Mouse (Mus musculus): ENCODE measurements around the gene Cers5. TPM values are rescaled to one million over a fixed set of nuclear protein-coding genes. Genes with fewer than 3 reads are reported as not detected.

Gene Cers5
- polyA plus RNA-seq, 1 experiment from 2014 or later: 78.0 TPM

DNA sequence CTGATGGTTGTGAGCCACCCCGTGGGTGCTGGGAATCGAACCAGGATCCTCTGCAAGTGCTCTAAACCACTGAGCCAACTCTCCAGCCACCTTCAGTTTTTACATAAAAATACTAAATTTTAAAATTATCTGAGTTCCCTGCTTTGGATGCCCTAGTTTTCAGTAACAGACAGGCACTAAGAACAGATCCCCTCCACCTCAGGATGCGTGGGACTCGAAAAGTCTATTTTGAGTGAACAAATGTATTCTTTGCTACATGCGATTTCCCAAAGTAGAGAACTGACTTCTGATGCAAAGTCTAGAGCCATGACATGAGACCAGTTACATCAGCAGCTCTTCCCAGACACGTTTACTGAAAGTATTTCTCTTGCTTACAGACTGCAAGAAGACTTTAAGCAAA is 17.8 kb upstream of the Cers5 start:
- no peak overlapping the region for H3K27ac ChIP-seq
- WGBS: 91% methylated on average over 6 of the region's 6 CpGs
- H3K36me3 ChIP-seq: peaks cover 96% of the 10 kb centered on the region
- no peaks in the 10 kb centered on the region for H3K4me1 ChIP-seq (replicated peaks)
- H3K27me3 ChIP-seq: no peaks in the 10 kb centered on the region
- no peak overlapping the region for H3K9ac ChIP-seq (replicated peaks)
- H3K4me2 ChIP-seq: no peak overlapping the region
- H3K4me3 ChIP-seq (replicated peaks): no peak overlapping the region
- no peak for ATAC-seq (ENCODE audit: insufficient number of reproducible peaks, insufficient read depth, low FRiP score, low TSS enrichment, low read depth)
- no peaks in the 10 kb centered on the region for H3K9me3 ChIP-seq

DNA sequence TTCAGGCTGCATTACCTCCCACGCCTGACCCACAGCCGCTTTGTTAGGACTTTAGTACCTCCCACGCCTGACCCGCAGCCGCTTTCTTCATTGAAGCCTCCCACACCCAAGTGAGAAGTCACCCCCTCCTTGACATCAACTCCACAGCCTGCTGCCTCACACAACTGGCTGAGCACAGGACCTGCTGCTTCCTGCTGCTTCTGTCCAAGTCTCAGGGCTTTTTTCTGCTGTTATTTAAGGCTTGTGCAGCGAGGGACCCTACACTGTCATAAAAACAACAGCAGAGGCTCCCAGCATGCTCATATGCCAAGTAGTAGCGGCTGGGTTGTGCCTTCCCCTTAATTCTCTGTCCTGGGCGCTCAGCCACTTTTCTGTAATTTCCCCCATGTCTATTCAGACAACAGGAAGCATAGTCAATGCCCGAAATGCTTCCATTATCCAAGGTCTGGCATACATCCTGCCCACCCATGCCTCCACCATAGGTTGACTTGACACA is 15.0 kb upstream of the Cers5 start:
- Histone ChIP-seq H3K9me3 (no peaks in the 10 kb centered on the region), H3K36me3 (peaks cover 98% of the 10 kb centered on the region), H3K9ac (replicated peaks) (no peak overlapping the region), H3K27me3 (no peaks in the 10 kb centered on the region), H3K4me1 (replicated peaks) (no peaks in the 10 kb centered on the region), H3K4me3 (replicated peaks) (no peak overlapping the region), H3K4me2 (no peak overlapping the region), H3K27ac (no peak overlapping the region)
- no peak for ATAC-seq (ENCODE audit: insufficient number of reproducible peaks, insufficient read depth, low FRiP score, low TSS enrichment, low read depth)
- 75% methylated on average over 9 of the region's 9 CpGs for WGBS

DNA sequence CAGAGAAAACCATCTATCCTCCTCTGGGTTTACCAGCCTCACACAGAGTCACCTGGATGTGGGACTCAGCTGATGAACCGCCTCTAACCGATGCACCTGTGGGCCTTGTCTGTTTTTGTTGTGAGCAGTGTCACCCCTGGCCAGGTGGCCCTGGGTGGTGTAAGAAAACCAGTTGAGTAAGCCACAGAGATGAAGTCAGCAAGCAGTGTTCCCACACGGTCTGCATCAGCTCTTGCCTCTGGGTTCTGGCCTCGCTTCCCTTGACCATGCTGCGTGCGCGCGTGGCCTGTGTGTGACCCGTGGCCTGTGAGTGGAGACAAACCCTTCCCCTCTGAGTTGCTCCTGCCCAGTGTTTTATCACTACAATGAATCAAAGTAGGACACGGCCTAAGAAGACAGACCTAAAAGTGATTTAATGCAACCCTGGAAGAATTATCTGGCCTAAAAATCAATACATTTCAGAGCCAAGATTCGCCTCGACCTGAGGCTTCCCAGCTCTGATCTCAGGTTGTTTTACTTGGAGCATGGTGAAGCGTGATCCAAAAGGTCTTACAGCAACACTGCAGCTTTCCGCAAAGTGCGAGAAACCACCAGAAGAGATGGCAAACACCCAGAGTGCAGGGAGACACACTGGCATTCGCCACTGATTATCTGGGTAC is 6.1 kb upstream of the Cers5 start:
- Histone ChIP-seq H3K9ac (replicated peaks) (no peak overlapping the region; the same call in 1 of the 2 replicates), H3K36me3 (peaks cover 61% of the 10 kb centered on the region), H3K27me3 (no peaks in the 10 kb centered on the region), H3K9me3 (no peaks in the 10 kb centered on the region), H3K4me2 (no peak overlapping the region), H3K27ac (no peak overlapping the region), H3K4me3 (replicated peaks) (no peak overlapping the region), H3K4me1 (replicated peaks) (no peaks in the 10 kb centered on the region)
- 92% methylated on average over 16 of the region's 16 CpGs for WGBS
- no peak for ATAC-seq (ENCODE audit: insufficient number of reproducible peaks, insufficient read depth, low FRiP score, low TSS enrichment, low read depth)

DNA sequence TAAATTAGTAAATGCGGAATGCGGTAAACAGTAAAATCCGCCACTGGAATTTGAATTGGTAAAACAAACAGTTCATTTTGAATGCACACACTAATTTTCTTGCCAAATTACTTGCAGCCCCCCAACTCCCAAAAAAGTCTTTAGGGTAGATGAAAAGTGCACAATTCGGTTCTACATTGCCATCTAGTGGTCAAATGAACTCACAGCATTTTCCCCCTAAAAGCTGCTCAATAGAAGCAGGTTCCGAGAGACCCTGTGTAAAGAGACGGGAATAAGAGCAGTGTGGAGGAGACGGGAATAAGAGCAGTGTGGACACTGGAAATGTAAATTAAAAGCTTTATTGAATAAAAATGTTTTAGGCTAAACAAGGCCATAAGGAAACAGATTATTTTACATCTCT is 5.5 kb upstream of the Cers5 start:
- no peak overlapping the region for H3K9ac ChIP-seq (replicated peaks)
- no peak for ATAC-seq (ENCODE audit: insufficient number of reproducible peaks, insufficient read depth, low FRiP score, low TSS enrichment, low read depth)
- H3K27ac ChIP-seq: no peak overlapping the region
- no peak overlapping the region for H3K4me2 ChIP-seq
- no peak overlapping the region for H3K4me3 ChIP-seq (replicated peaks)
- H3K4me1 ChIP-seq (replicated peaks): no peaks in the 10 kb centered on the region; the same call in 1 of the 2 replicates
- H3K27me3 ChIP-seq: no peaks in the 10 kb centered on the region
- WGBS: 27% methylated on average over 7 of the region's 7 CpGs
- H3K9me3 ChIP-seq: no peaks in the 10 kb centered on the region
- peaks cover 54% of the 10 kb centered on the region for H3K36me3 ChIP-seq

DNA sequence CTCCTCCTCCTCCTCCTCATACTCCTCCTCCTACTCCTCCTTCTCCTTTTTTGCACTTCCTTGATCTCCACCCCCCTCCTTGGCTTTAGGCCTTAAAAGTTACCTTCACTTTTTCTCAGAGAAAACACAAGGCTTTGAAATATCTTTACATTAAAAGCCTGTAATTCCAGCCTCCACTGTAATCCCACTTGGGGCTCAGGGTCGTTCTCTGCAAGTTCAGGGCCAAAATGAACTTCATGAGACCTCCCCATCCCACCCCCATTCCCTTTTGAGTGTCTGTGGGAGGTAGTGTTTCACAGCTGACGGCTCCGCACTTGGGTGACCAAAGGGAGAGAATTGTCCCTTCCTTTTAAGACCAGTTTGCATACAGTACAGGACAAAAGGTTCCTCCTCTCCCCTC is 240 bp upstream of the Cers5 start:
- peak overlapping the region; percentile 70 for H3K4me2 ChIP-seq

DNA sequence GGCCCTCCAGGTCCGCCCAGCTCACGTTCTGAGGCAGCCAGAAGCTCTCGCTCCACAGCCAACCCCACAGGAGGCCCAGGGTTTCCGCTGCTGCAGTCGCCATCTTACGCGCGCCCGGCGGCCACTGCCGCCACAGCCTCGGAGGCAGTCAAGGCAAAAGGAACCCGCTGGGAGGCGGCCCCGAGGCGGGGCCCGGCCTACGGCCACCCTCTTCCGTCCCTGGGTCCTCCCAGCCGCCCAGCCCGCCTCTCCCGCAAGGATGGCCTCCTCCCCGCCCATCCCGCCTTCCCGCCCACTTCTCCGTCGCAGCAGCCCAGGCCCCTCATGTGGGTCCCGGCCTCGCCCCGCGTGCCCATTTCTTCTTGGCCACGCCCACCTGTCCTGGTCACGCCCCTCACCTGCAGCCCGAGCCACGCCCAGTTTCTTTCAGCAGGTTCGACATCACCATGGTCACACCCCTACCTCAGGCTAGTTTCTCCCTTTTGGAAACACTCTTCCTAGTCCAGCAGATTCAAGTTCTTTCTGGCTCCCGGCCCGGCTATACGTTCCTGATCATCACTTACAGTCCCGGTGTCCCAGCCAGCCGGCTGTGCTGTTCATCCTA is 306 bp downstream of the Cers5 start:
- WGBS: 0% methylated on average over 39 of the region's 41 CpGs
- Histone ChIP-seq H3K4me3 (replicated peaks) (peak overlapping the region; percentile 71), H3K4me2 (peak overlapping the region; percentile 70), H3K4me1 (replicated peaks) (peaks cover 14% of the 10 kb centered on the region), H3K36me3 (peaks cover under 1% of the 10 kb centered on the region), H3K27me3 (no peaks in the 10 kb centered on the region), H3K9me3 (no peaks in the 10 kb centered on the region), H3K9ac (replicated peaks) (peak overlapping the region; percentile 93), H3K27ac (peak overlapping the region; percentile 94)
- ATAC-seq (ENCODE audit: insufficient number of reproducible peaks, insufficient read depth, low FRiP score, low TSS enrichment, low read depth): peak; percentile 92

More for the DNA sequence above, 240 bp upstream of the Cers5 start:
- 30% methylated on average over 3 of the region's 3 CpGs for WGBS
- no peak for ATAC-seq (ENCODE audit: insufficient number of reproducible peaks, insufficient read depth, low FRiP score, low TSS enrichment, low read depth)
- Histone ChIP-seq H3K9ac (replicated peaks) (no peak overlapping the region), H3K9me3 (no peaks in the 10 kb centered on the region), H3K27ac (peak overlapping the region; percentile 94), H3K4me1 (replicated peaks) (peaks cover 12% of the 10 kb centered on the region), H3K27me3 (no peaks in the 10 kb centered on the region), H3K36me3 (peaks cover 6% of the 10 kb centered on the region), H3K4me3 (replicated peaks) (peak overlapping the region; percentile 71)

DNA sequence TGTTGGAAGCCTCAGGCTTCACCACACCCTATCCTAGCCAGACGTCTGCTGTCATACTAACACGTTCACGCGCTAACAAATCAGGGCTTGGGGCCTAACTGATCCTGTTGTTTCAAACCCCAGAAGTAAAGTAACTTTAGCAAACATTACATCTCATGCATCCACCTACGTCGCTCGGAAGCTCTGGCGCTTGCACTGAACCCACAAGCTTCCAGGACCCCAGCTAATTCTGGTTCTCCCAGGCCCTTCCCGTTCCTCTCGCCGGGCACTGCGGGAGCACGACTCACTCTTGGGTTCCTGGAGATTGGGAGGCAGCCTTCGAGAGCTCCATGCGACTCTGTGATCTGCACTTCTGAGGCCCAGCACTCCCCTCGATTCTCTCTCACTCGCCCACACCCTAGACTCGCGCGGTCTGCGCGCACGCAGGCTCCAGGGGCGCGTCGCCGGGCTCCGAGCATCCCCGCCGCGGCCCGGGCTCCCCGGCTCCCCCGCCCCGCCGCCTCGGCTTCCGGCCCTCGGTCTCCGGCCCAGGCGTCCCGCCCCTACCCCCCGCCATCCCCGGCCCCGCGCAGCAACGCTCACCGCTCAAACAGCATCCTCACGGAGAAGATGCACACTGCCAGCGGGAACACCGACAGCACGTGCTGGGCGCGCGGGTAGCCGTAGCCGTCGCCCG is 946 bp downstream of the Cers5 start:
- ATAC-seq (ENCODE audit: insufficient number of reproducible peaks, insufficient read depth, low FRiP score, low TSS enrichment, low read depth): peak; percentile 37
- no peaks in the 10 kb centered on the region for H3K9me3 ChIP-seq
- H3K4me2 ChIP-seq: peak overlapping the region; percentile 70
- H3K9ac ChIP-seq (replicated peaks): peak overlapping the region; percentile 93
- H3K27ac ChIP-seq: peak overlapping the region; percentile 94
- under 1% methylated on average over 56 of the region's 59 CpGs for whole genome bisulfite sequencing
- H3K27me3 ChIP-seq: no peaks in the 10 kb centered on the region
- H3K4me1 ChIP-seq (replicated peaks): peaks cover 14% of the 10 kb centered on the region
- H3K4me3 ChIP-seq (replicated peaks): peak overlapping the region; percentile 71
- H3K36me3 ChIP-seq: no peaks in the 10 kb centered on the region

DNA sequence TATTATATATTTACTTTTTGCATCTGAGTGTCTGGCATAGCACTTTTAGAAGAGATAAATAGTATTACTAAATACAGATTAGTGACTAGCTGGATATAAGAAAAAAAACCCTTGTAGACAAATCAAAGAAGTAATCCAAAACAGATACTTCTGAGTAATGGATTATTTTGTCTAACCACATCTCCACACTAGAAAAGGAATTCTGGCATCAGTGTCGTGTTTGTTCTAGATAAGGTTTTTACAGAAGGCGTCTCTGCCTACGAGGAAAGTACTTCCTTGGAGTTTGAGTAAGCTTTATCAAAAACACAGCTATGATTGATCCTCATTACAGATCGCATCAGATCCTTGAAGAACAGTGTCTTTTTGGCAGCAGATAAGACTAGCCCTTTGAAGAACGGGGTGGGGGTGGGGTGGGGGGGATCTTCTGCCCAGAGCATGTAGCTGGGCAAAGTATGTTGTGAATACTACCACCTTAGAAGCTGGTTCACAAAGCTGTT is 1.6 kb downstream of the Cers5 start:
- H3K27ac ChIP-seq: peak overlapping the region; percentile 94
- peak overlapping the region; percentile 93 for H3K9ac ChIP-seq (replicated peaks)
- no peaks in the 10 kb centered on the region for H3K27me3 ChIP-seq
- no peaks in the 10 kb centered on the region for H3K9me3 ChIP-seq
- 31% methylated on average over 5 of the region's 5 CpGs for WGBS
- H3K4me2 ChIP-seq: peak overlapping the region; percentile 70
- H3K36me3 ChIP-seq: peaks cover 4% of the 10 kb centered on the region; the same call in 1 of the 2 replicates
- peaks cover 14% of the 10 kb centered on the region for H3K4me1 ChIP-seq (replicated peaks)
- peak overlapping the region; percentile 71 for H3K4me3 ChIP-seq (replicated peaks)
- no peak for ATAC-seq (ENCODE audit: insufficient number of reproducible peaks, insufficient read depth, low FRiP score, low TSS enrichment, low read depth)

DNA sequence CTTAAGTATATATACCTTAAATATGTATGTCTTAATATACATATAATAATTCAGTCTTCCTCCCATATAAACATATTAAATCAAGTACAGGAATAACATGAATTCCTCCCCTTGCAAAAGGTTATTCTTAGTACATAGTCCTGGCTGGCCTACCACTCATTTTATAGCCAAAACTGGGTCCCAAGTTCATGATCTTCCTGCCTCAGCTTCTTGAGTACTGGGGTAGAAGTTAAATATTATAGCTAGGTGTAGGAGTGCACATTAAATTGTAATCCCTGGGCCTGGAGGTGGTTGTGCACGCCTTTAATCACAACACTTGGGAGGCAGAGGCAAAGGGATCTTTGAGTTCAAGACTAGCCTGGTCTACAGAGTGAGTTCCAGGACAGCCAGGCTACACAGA is 3.9 kb downstream of the Cers5 start:
- Histone ChIP-seq H3K9me3 (no peaks in the 10 kb centered on the region), H3K4me3 (replicated peaks) (no peak overlapping the region), H3K4me1 (replicated peaks) (peaks cover 14% of the 10 kb centered on the region), H3K27me3 (no peaks in the 10 kb centered on the region), H3K27ac (no peak overlapping the region), H3K4me2 (no peak overlapping the region), H3K9ac (replicated peaks) (no peak overlapping the region), H3K36me3 (peaks cover 21% of the 10 kb centered on the region)
- 83% methylated on average over 1 of the region's 1 CpGs for WGBS
- ATAC-seq (ENCODE audit: insufficient number of reproducible peaks, insufficient read depth, low FRiP score, low TSS enrichment, low read depth): no peak

DNA sequence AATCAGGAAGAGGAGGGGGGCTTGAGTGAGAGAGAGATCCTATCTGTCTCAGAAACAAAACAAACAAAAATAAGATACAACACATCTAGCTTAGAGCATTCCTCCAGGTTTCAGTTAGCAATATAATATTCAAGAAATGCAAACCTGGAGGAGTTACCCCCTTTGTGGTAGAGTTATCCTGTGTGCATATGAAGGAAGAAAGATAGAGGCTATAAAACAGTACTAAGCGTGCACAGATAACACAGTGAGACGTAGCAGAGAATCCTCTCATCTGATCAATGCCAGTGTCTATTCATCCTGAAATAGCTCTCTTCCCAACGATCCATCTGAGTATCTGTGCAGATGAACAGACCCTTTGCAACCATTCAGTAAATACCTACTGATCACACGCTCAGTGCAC is 5.2 kb downstream of the Cers5 start:
- Histone ChIP-seq H3K27me3 (no peaks in the 10 kb centered on the region), H3K9ac (replicated peaks) (no peak overlapping the region), H3K4me1 (replicated peaks) (peaks cover 14% of the 10 kb centered on the region), H3K36me3 (peaks cover 21% of the 10 kb centered on the region), H3K4me2 (no peak overlapping the region), H3K9me3 (no peaks in the 10 kb centered on the region), H3K4me3 (replicated peaks) (no peak overlapping the region), H3K27ac (no peak overlapping the region)
- no peak for ATAC-seq (ENCODE audit: insufficient number of reproducible peaks, insufficient read depth, low FRiP score, low TSS enrichment, low read depth)
- 90% methylated on average over 4 of the region's 4 CpGs for WGBS

DNA sequence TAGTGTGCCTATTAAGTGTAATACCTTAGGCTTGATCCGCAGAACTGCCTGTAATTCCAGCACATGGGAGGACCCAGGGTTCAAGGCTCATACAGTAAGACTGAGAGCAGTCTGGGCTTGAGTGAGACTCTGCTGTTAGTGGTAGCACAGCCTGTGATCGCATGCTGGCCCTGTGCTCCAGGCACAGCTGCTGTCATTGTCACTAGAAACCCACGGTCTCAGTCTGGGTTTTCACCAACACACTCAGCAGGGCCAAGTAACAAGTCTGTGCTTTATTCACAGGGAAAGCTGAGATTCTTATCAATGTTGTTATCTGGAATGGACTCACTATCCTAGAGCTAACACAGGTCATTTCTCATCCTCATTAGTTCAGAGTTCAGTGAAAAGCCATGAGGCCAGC is 18.5 kb downstream of the Cers5 start:
- Histone ChIP-seq H3K4me1 (replicated peaks) (peaks cover 6% of the 10 kb centered on the region; the same call in 1 of the 2 replicates), H3K9me3 (no peaks in the 10 kb centered on the region), H3K36me3 (peaks cover 18% of the 10 kb centered on the region), H3K4me2 (no peak overlapping the region), H3K9ac (replicated peaks) (no peak overlapping the region), H3K27ac (0 out of 2 replicates have a peak overlapping the region, but pooled peaks have one; percentile 4), H3K27me3 (no peaks in the 10 kb centered on the region), H3K4me3 (replicated peaks) (no peak overlapping the region)
- no peak for ATAC-seq (ENCODE audit: insufficient number of reproducible peaks, insufficient read depth, low FRiP score, low TSS enrichment, low read depth)
- 77% methylated on average over 3 of the region's 3 CpGs for WGBS

All from limb, embryonic 12.5 days (tissue).